Mouse (Mus musculus) adrenal gland, adult (tissue): ENCODE measurements around the gene Gm28778.
A peak's percentile ranks its signal among the peaks of the same experiment; 100 is the strongest.
"Not testable (repeated sequence)": the region's sequence is repeated elsewhere in the genome, so short reads cannot be mapped to it uniquely, and the experiment has no call there.

Experiments used
- DNase-seq, 2 experiments: peaks; one replicate each; pipeline ENCODE4 v3.0.0; 2022 to 2023; ENCODE audit warnings: low spot score in 1 of 2; ENCODE audit not compliant: inconsistent age in 2 of 2

Gene Gm28778

DNA sequence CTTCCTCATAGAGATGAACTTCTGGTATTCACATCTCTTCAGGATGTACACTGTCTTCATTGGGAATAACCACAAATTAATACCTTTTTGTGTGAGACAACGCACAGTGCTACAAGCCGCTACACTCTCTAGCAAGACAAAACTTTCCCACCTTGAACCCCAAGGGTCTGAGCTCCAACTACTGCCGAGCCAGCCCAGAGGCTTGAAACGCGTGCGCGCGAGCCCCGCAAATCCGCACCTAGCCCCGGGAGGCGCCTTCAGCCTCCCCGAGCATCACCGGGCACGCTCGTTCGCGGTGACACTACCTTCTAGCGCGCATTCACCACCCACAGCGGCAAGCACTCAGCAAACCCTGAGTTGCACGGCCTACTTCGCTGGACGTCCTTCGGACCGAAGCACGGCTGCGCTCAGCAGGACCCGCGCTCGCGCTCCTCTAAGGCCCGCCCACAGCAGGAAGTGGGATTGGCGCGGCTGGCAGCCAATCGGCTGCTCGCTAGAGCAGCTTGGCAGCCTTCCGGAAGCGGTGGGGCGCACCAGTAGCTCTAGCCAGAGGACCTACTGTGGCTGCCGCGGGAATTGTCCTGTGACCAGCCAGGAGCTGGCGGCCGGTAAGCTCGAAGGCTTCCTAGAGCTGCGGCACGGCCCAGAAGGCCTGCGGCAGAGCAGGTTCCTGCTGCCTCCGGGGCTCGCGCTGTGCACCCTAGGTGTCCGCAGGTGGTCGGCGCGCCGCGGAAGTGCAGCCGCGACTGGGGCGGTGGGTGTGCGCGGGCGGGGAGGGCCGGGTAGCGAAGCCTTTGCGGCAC lies at the start of gene Gm28778, which contains the start of the genes Pms1 and Ormdl1:
Gene Gm28778, plus strand, starts transcription at position 531 of the 803 bp plus-strand sequence.
Gene Pms1, minus strand, starts transcription at position 438 of the 803 bp plus-strand sequence.
Gene Ormdl1, plus strand, starts transcription at position 515 of the 803 bp plus-strand sequence.
- peak; percentile 97 to 98 for DNase-seq

DNA sequence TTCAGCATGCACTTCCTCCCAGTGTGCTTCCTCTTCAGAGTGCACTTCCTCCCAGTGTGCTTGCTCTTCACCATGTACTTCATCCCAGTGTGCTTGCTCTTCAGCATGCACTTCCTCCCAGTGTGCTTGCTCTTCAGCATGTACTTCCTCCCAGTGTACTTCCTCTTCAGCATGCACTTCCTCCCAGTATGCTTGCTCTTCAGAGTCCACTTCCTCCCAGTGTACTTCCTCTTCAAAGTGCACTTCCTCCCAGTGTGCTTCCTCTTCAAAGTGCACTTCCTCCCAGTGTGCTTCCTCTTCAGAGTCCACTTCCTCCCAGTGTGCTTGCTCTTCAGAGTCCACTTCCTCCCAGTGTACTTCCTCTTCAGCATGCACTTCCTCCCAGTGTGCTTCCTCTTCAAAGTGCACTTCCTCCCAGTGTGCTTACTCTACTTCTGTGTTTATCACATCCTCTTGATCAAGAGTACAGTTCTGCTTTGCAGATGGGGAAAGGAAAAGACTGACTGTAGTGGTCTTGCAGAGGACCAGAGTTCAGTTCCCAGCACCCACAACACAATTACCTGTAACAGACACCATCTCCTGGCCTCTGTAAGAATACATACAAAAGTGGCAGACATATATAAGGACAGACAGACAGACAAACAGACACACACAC lies 31.8 kb upstream of the Gm28778 start:
- DNase-seq: not testable (repeated sequence)

DNA sequence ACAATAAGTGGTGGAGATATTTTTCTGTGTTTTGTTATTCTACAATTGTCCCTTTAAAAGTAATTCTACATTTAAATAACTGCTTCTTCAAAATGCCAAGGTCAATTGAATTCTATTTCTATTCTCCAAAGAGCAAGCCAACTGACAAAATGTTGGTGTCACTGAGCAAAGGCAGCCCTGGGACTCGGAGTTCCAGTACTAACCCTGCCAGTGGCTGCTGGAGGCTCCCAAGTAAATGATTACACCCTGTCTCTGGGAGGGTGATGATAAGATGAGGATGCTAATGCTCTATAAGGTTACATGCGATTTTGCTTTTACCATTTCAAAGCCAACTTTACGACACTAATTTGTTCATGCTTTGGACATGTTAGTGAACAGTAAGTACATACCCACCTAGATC lies 27.0 kb upstream of the Gm28778 start:
- peak; percentile 67 to 74 for DNase-seq

DNA sequence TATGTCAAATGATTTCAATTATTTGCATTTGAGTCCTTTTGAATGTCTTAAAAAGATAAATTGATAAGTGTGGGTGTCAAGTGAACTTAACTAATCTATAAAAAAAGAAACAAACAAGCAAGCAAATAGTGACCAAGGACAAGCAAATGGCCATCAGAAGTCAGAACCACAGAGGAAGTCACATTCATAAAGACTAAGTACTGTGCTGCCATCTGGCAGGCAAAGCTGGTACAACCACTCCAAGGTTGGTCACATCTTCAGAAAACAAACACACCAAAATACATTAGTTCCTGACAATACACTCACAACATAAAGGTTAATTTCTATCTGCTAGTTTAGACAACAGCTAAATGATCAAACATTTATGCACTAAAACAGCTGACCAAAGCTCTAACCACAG lies 24.3 kb upstream of the Gm28778 start:
- DNase-seq: peak; percentile 36 to 75

DNA sequence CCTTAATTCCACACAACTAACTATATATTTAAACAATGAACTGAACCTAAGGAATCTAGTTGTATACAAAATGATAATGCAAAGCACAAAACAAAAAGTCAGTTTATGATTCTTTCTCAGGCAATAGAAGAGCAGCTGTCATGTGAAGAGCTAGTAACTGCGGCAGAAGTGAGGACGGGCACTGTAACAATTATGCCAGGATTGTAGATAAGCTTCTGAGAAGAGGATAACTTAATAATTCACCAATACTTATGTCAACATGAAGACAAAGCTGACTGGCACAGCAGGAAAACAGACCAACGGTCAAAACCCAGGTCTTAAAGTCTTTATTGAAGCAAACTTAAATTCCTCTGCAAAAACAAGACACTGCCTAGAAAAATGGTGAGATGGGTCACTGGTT lies 5.7 kb upstream of the Gm28778 start:
- DNase-seq: no peak

DNA sequence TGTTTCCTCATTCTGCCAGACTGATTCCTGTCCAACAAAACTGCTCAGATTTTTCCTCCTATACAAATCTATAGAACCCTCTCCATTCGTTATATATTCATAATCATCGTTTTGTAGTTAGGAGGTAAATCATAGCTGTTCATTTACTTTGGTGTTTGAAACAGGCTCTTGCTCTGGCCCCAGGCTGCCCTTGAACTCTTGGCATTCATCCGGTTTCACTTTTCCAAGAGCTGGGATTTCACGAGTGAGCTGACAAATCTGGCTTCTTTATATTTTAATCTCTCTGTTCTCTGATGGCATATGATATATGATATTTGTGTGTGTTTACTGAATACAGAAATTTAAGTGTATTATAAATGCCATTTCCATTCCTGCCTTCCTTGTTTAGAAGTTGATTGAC lies 3.6 kb downstream of the Gm28778 start:
- peak; percentile 11 to 72 for DNase-seq

DNA sequence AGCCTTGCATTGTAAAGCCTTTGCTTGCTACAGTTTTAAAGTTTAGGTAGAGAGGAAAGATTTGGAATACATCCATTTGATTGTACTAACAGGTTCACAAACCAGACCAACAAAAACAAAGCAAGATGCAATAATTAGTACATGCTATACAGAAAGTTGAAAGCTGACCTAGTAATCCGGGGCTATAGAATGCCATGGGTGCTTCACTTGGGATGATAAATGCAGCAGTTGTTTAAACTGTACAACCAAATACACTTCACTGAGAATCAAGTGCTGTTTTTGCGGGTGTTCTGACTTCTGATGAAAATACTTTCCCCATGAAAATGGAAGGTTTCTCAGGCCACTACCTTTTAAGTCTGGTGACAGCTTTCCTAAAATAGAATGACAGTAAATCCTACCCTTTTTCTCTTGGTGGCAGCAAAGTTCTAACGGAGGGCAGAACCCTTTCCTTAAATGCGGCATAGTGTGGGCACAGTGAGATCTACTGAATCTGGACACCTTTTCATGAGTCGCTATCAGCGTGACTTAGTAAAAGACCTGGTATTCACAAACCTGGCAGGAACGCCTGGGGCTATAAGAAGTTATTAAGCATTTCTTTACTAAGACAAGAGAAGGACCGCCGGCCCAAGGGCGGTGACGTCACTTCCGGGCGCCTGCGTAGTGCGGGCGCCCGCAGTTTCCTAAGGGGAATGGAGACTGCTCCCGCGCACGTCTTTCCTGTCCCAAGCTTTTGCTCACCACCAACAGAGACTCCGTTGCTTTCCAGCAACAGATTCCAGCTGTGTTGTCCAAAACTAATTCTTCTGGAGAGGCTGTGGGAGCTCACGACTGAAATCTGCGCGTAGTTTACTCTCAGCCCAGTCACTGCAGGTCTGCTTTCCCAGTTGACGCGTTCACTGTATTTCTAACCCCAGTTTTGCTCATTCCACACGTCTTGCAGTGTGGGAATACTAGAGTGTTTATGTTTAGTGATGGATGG lies 16.4 kb downstream of the Gm28778 start, which contains the start of gene Osgepl1:
Gene Osgepl1, plus strand, starts transcription at position 636 of the 979 bp plus-strand sequence.
- peak; percentile 88 to 97 for DNase-seq

DNA sequence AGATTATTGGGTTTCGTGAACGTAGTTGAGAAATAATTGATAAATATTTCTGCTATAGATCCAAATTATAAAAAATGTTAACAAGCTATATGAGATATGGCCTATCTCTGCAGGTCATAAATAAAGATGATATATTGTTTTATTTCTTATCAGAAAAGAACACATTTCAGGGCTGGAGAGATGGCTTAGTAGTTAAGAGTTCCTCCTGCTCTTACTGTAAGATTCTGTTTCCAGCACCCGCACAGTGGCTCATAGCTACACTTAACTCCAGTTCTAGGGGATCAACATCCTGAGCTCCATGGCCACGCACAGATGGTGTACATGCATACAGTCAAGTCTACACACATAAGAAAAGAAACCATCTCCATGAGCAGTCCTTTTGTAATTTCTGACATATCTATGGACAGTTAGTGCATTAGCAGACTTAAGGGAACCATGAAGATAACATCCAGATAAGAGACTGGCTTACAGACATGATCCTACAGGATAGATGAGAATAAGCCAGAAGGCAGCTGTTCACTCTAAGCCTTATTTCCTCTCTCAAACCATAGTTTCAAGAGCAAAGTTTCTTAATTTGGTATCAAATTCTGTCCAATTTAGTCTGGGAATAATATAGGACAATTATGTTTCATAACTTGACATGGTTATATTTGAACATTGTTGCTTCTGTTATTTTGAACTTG lies 24.9 kb downstream of the Gm28778 start:
- DNase-seq: no peak

DNA sequence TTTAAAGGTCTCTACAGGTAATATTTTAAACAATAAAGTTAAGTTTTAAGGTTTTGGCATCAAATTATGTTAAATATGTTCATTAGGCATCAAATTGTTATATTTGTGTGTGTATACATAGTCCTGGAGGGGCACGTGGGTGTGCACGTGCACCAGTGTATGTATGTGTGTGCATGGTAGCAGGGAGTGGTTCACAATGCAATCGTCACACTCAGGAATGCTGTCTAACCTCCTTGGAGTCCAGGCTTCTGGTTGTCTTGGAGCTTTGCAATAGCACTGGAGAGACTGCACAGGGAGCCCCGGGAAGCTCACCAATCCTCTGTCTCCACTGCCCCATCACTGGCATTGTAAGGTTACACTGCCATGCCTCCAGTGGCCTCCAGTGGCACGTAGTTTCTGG lies 26.3 kb downstream of the Gm28778 start:
- DNase-seq: no peak

DNA sequence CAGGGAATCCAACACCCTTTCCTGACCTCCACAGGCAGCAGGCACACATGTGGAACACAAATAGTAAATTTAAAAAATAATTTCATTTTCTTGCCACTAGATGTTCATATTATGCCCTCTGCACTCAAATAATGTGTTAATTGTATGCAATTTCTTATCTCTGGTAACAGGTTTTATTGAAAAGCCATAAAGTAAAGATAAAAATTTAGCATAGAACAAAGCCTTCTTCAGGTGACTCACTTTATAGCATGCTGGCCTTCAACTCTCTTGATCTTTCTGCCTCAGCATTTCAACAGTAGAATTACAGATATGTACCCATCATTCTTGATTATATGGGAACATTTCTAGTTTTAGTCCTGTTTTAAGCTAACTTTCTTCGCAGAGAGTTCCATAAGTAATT lies 27.4 kb downstream of the Gm28778 start:
- DNase-seq: no peak

DNA sequence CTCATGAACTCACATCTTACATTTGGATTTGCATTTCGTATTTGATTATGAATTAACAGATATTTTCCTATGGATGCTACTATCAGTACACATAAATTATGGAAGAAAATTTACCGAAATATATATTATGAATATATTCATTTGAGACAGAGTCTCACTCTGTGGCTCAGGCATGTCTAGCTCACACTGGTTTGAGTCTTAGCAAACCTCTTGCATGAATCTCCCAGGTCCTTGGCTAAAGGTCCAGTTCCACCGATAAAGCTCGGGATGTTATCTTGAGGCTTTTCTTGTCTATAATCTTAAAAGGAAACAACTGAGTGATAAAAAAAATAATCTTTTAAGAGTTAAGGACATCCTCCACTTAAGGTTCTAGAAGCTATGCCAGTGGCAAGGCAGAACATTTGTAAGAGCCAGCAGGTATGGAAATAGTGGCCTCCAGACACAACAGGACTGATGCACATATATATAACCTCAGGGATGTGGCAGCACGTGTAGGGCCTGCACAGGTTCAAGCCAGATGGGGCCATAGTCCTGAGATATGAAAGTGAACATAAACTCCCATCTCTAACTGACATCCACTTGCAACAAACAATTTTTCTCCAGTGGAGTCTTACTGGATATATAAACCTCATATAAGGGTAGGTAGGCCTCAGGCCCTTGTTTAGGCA lies 28.1 kb downstream of the Gm28778 start:
- no peak for DNase-seq

DNA sequence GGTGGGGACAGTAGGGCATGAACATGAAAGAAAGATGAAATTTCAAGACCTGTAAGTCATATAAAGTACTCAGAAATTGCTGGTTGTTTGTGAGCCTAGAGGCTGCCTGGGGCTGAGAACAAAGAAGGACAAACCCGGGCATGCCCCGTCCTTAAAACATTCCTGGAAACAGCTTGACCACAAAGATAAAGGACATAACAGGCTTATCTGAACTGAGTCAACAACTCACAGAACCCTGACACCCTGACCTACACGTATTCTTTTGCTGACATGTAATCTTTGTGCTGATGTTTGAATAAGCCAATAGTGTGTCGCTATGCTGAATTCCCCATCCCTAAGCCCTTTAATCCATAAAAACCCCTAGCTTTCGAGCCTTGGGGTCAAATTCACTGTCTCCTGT lies 36.6 kb downstream of the Gm28778 start:
- DNase-seq: not testable (repeated sequence)

DNA sequence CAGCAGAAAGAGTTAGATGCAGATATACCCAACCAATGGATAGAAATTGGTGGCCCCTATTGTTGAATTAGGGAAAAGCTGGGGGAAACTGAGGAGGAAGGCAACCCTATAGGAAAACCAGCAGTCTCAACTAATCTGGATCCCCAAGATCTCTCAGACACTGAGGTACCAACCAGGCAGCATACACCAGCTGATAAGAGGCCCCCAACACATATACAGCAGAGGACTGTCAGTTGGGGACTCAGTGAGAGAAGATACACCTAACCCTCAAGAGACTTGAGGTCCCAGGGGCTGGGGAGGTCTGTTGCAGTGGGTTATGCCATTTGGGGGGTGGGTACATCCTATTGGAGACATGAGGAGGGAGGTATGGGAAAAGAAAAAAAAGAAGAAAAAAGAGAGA lies 38.6 kb downstream of the Gm28778 start:
- DNase-seq: no peak

DNA sequence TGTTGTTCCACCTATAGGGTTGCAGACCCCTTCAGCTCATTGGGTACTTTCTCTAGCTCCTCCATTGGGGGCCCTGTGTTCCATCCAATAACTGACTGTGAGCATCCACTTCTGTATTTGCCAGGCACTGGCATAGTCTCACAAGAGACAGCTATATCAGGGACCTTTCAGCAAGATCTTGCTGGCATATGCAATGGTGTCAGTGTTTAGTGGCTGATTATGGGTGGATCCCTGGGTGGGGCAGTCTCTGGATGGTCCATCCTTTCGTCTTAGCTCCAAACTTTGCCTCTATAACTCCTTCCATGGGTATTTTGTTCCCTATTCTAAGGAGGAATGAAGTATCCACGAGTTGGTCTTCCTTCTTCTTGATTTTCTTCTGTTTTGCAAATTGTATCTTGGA lies 40.5 kb downstream of the Gm28778 start:
- not testable (repeated sequence) for DNase-seq

DNA sequence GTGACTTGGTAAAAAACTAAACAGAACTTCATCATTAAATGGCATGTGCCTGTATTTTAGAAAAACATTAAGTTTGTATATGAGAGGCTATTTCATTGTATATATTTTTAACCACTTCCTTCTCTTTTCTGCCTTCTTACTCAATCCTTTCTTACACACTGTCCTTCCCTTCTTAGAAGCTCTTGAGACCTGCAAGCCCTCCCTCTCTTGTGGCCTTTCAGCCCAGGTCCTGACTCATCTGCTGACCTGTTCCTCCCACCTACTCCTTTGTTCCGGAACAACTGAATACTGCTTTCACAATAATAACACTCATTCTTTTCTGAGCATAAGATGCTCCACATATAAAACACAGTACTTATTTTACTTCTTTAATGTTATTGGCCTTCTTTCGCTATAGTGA lies 44.2 kb downstream of the Gm28778 start:
- no peak for DNase-seq

DNA sequence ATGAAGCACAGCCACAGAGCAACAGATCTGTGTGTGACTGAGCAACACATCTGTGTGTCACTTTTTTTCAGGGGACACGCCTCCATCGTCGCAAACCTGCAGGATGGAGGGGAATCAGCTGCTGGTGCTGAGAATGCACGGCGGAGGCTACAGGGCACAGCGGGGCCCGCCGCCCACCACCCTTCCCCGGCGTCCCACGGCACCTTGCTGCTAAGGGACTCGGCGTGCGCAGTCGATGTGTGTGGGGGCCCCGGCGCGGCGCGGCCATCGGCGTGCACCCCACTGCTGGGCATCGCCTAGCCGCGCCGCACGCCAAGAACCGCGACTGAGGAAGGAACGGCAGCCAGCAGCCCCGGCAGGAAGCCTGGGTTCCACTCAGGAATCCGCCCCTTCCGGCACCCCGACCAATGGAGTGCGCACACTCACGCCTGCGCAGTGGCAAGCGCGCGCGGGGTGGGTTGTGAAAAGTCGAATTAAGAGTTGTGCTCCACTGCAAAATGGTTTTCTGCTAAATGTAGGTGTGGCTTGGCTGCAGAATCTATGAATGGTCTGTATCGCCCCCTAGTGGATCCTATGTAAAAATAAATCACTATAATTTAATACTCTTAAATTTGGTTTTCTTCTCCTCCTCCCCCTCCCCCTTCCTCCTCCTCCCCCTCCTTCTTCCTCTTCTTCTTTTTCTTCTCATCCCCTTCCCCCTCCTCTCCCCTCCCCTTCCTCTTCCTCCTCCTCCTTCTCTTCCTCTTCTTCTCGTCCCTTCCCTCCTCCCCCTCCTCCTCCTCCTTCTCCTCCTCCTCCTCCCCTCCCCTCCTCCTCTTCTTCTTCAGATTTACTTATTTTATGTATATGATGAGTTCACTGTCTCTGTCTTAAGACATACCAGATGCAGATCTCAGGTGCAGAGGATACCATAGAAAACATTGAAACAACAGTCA lies 55.7 kb downstream of the Gm28778 start, which contains the start of the genes Asdurf, Gm28551 and Asnsd1:
Gene Asdurf, minus strand, starts transcription at position 293 of the 935 bp plus-strand sequence.
Gene Gm28551, minus strand, starts transcription at position 341 of the 935 bp plus-strand sequence.
Gene Asnsd1, minus strand, starts transcription at position 426 of the 935 bp plus-strand sequence.
- DNase-seq: peak; percentile 98 to 99

DNA sequence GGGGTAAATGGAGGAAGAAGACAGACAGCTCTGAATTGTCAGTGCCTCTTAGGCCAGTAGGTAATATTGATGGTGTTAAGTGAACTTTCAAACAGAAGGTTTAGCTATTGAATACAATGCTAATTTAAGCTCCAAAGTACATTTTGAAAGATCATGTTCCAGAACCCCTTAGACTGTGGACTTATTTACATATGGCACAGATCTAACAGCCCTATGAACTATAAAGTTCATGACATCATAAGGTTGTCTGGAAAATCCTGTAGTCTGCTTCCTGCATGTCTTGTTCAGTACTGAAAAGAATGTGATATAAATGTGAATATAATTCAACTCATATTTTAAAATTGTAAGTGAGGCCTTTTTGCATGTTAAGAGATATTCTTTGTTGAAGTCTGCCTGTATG lies 62.1 kb downstream of the Gm28778 start:
- no peak for DNase-seq
